In the genomic region with DNA sequence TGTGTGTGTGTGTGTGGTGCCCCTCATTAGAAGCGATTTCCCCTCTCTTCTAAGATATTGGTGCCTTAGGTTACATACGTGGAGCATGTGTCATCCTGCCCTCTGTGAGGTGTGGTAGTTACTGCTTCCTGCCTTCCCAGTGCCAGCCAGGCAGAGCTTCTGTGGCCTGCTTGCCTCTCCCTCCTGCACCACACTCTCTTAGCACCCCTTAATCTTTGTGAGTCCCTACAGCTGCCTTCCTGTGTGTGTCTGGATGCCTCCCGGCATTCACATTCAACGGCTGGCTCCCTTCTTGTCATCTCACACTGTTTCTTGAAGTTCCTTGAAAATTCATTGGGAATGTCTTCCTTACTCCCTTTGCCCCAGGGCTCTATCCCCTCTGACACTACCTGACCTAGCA, we compare ENCODE assay signal across 12 mouse cellular contexts.
DNase-seq lines count a peak whose midpoint lies in the region; ATAC-seq and TF ChIP-seq lines count a peak whose summit lies in the region.
"Had no signal": no experiment of that assay in that cellular context is flagged by ENCODE, and none has a peak within 500 bp of the region (broad histone marks: within the 10 kb centered on the region; RNA-seq: fewer than 3 reads in every experiment).

No protein-coding gene starts in this region.

- no peak for TF ChIP-seq EP300 in ES-Bruce4 (IDR thresholded peaks at IDR 0.05; ENCODE audit: insufficient read depth, low read depth, low read length)

- no peaks in the 10 kb centered on the region for H3K36me3 ChIP-seq in kidney, embryonic 16.5 days (ENCODE audit: insufficient read depth, low read length)
- H3K36me3 ChIP-seq in ES-Bruce4 (ENCODE audit: control insufficient read depth, insufficient read depth, low read length, poor library complexity, severe bottlenecking): no peaks in the 10 kb centered on the region
- no peaks in the 10 kb centered on the region for H3K36me3 ChIP-seq in embryonic facial prominence, embryonic 13.5 days
- H3K36me3 ChIP-seq in liver, embryonic 15.5 days (replicated peaks): no peaks in the 10 kb centered on the region

- peaks cover 34% of the 10 kb centered on the region for H3K4me1 ChIP-seq in kidney, embryonic 16.5 days (ENCODE audit: insufficient read depth, low read length)
- no peaks in the 10 kb centered on the region for H3K4me1 ChIP-seq in ES-Bruce4 (ENCODE audit: control insufficient read depth, insufficient read depth, low read length)
- H3K4me1 ChIP-seq in embryonic facial prominence, embryonic 13.5 days: peaks cover 38% of the 10 kb centered on the region
- H3K4me1 ChIP-seq in liver, embryonic 15.5 days (replicated peaks): peaks cover 22% of the 10 kb centered on the region

- TF ChIP-seq CTCF in ES-Bruce4 (IDR thresholded peaks at IDR 0.05; ENCODE audit: low read depth, low read length): no peak

- H3K9ac ChIP-seq in kidney, embryonic 16.5 days (replicated peaks; ENCODE audit: low read length): no peak overlapping the region
- no peak overlapping the region for H3K9ac ChIP-seq in ES-Bruce4 (ENCODE audit: low read depth, poor library complexity, severe bottlenecking)
- no peak overlapping the region for H3K9ac ChIP-seq in embryonic facial prominence, embryonic 13.5 days
- no peak overlapping the region for H3K9ac ChIP-seq in liver, embryonic 15.5 days

- no peaks in the 10 kb centered on the region for H3K9me3 ChIP-seq in kidney, embryonic 16.5 days (ENCODE audit: low read length)
- H3K9me3 ChIP-seq in ES-Bruce4 (replicated peaks; ENCODE audit: control insufficient read depth, insufficient read depth, low read length, poor library complexity, severe bottlenecking): no peaks in the 10 kb centered on the region
- H3K9me3 ChIP-seq in embryonic facial prominence, embryonic 13.5 days: no peaks in the 10 kb centered on the region
- no peaks in the 10 kb centered on the region for H3K9me3 ChIP-seq in liver, embryonic 15.5 days (replicated peaks)

- peak overlapping the region; percentile 64 for H3K27ac ChIP-seq in kidney, embryonic 16.5 days (ENCODE audit: low read length)
- H3K27ac ChIP-seq in ES-Bruce4 (ENCODE audit: insufficient read depth, low read length): peak overlapping the region; percentile 18
- 0 out of 2 replicates have a peak overlapping the region, but pooled peaks have one; percentile 2 for H3K27ac ChIP-seq in embryonic facial prominence, embryonic 13.5 days
- H3K27ac ChIP-seq in liver, embryonic 15.5 days (replicated peaks): 0 out of 2 replicates have a peak overlapping the region, but pooled peaks have one; percentile 14

- no peak overlapping the region for H3K4me3 ChIP-seq in kidney, embryonic 16.5 days (ENCODE audit: low read length)
- no peak overlapping the region for H3K4me3 ChIP-seq in ES-Bruce4 (ENCODE audit: low read depth, low read length)
- no peak overlapping the region for H3K4me3 ChIP-seq in embryonic facial prominence, embryonic 13.5 days
- no peak overlapping the region for H3K4me3 ChIP-seq in liver, embryonic 15.5 days (replicated peaks)

- H3K27me3 ChIP-seq in kidney, embryonic 16.5 days (ENCODE audit: insufficient read depth, low read length): no peaks in the 10 kb centered on the region
- H3K27me3 ChIP-seq in ES-Bruce4 (ENCODE audit: control insufficient read depth, insufficient read depth, low read length, poor library complexity, severe bottlenecking): no peaks in the 10 kb centered on the region
- H3K27me3 ChIP-seq in embryonic facial prominence, embryonic 13.5 days: no peaks in the 10 kb centered on the region
- no peaks in the 10 kb centered on the region for H3K27me3 ChIP-seq in liver, embryonic 15.5 days

- no peak for DNase-seq in kidney, adult 11 months
- DNase-seq in embryo, embryonic 11 days: no peak
- DNase-seq in gastrocnemius, postnatal 14 days: no peak
- DNase-seq: adrenal gland, adult 2 months; cerebellum, adult 8-10 months; kidney, adult 8-10 months had no signal

- peak; percentile 42; the same call in 1 of the 2 replicates for ATAC-seq in kidney, embryonic 16.5 days (ENCODE audit: low FRiP score, low TSS enrichment)
- no peak for ATAC-seq in embryonic facial prominence, embryonic 13.5 days (ENCODE audit: insufficient number of reproducible peaks, insufficient read depth, low FRiP score, low TSS enrichment, low read depth)
- no peak for ATAC-seq in liver, embryonic 15.5 days (ENCODE audit: insufficient read depth)
- ATAC-seq in inflammation-experienced regulatory T-cells, adult 6 months: no peak
- ATAC-seq: midbrain, embryonic 16.5 days had no signal

- no peak for TF ChIP-seq POLR2A in ES-Bruce4 (IDR thresholded peaks at IDR 0.05; ENCODE audit: insufficient read depth, low read length)

- no peak overlapping the region for H3K4me2 ChIP-seq in kidney, embryonic 16.5 days (replicated peaks; ENCODE audit: low read depth, low read length)
- H3K4me2 ChIP-seq in embryonic facial prominence, embryonic 13.5 days: no peak overlapping the region
- no peak overlapping the region for H3K4me2 ChIP-seq in liver, embryonic 15.5 days

- intact Hi-C loops in gastrocnemius, postnatal 14 days (cut with DNase I; ENCODE audit: low total_unique reads): no loop called here

- WGBS in kidney, embryonic 16.5 days: 43% methylated on average over 4 of the region's 4 CpGs
- 30% methylated on average over 4 of the region's 4 CpGs for WGBS in embryonic facial prominence, embryonic 13.5 days
- WGBS in liver, embryonic 15.5 days (ENCODE audit: insufficient replicate concordance): 34% methylated on average over 4 of the region's 4 CpGs

Comparison
In these comparisons a context has a peak if more than half of its experiments do, and no peak if none do; other contexts are left out.
1. H3K27ac ChIP-seq: peak in every context shown above with its lines; median percentile 64 in kidney, embryonic 16.5 days; 18 in ES-Bruce4; 14 in liver, embryonic 15.5 days; 2 in embryonic facial prominence, embryonic 13.5 days.